Mouse (Mus musculus): ENCODE data around the gene Rbm26. TPM values are rescaled to one million over a fixed set of nuclear protein-coding genes. Genes with fewer than 3 reads are reported as not detected.
A peak's percentile ranks its signal among the peaks of the same experiment; 100 is the strongest.

Gene Rbm26
- total and polyA plus RNA-seq, 2 experiments from 2014 or later, result 33.6 to 40.8 TPM

DNA sequence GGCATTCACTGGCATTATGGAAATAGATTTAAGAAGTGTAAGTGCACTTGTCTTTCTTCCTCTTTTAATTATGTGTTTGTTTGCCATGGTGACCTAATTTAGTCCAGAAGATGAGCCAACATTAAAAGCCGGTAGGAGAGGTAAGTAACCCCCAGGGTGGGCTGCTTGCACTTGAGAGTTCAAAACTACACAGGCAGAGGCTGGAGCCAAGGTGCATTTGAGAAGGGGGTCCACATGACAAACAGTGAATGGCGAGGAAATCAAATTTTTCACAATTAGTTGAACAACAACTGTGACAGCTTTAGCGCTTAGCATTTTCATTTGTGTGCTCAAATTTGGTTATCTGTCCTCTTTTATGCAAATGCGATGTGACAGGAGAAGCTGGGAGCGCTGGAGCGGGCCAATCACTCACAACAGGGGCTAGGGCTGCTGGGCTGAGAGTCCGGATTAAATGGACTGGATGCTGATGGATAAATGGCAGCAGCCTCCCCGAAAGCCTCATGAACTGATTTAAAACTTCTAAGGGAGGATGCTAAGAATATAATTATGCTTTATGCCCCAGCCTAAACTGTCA lies 92.3 kb downstream of the Rbm26 start:
- no peak for TF ChIP-seq CTCF (IDR thresholded peaks at IDR 0.05)
- no peak overlapping the region for H3K4me2 ChIP-seq (ENCODE audit: low read depth, low read length, poor library complexity, severe bottlenecking)
- WGBS, result 20% methylated on average over 8 of the region's 8 CpGs
- no peaks in the 10 kb centered on the region for H3K9me3 ChIP-seq (ENCODE audit: low read length)
- H3K4me3 ChIP-seq (ENCODE audit: low read depth, low read length), result no peak overlapping the region
- no peaks in the 10 kb centered on the region for H3K4me1 ChIP-seq (ENCODE audit: insufficient read depth, low read length)
- no peaks in the 10 kb centered on the region for H3K27me3 ChIP-seq (ENCODE audit: insufficient read depth, low read length)
- ATAC-seq (ENCODE audit: low FRiP score), result no peak
- H3K27ac ChIP-seq (ENCODE audit: low read depth, low read length), result no peak overlapping the region
- H3K9ac ChIP-seq (replicated peaks; ENCODE audit: low read length, poor library complexity, severe bottlenecking), result no peak overlapping the region
- peak; percentile 73 for DNase-seq (ENCODE audit: low spot score)
- no peaks in the 10 kb centered on the region for H3K36me3 ChIP-seq (ENCODE audit: insufficient read depth, low read length)

DNA sequence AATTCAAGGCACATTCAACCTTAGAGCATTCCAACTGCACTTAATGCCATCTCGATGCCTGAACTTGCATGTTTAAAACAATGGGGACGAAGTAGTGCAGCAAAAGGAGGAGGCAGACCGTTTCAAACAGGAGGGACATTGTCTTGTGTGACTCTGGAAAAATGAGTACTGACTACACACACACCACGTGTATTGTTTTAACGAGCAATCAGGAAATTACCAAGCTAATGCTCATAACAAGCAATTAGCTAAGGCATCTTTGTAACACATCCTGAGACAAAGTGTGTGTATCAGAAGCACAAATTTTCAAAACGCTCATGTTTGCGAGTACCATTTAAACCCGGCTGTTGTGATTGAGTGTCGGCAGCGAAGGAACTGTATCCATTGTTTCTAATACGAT lies 93.0 kb downstream of the Rbm26 start:
- no peaks in the 10 kb centered on the region for H3K4me1 ChIP-seq (ENCODE audit: insufficient read depth, low read length)
- DNase-seq (ENCODE audit: low spot score), result no peak
- WGBS, result 85% methylated on average over 11 of the region's 11 CpGs
- no peak overlapping the region for H3K4me2 ChIP-seq (ENCODE audit: low read depth, low read length, poor library complexity, severe bottlenecking)
- no peak for ATAC-seq (ENCODE audit: low FRiP score)
- H3K9ac ChIP-seq (replicated peaks; ENCODE audit: low read length, poor library complexity, severe bottlenecking), result no peak overlapping the region
- H3K27ac ChIP-seq (ENCODE audit: low read depth, low read length), result no peak overlapping the region
- no peaks in the 10 kb centered on the region for H3K27me3 ChIP-seq (ENCODE audit: insufficient read depth, low read length)
- H3K9me3 ChIP-seq (ENCODE audit: low read length), result no peaks in the 10 kb centered on the region
- no peak overlapping the region for H3K4me3 ChIP-seq (ENCODE audit: low read depth, low read length)
- TF ChIP-seq CTCF (IDR thresholded peaks at IDR 0.05), result no peak
- no peaks in the 10 kb centered on the region for H3K36me3 ChIP-seq (ENCODE audit: insufficient read depth, low read length)

DNA sequence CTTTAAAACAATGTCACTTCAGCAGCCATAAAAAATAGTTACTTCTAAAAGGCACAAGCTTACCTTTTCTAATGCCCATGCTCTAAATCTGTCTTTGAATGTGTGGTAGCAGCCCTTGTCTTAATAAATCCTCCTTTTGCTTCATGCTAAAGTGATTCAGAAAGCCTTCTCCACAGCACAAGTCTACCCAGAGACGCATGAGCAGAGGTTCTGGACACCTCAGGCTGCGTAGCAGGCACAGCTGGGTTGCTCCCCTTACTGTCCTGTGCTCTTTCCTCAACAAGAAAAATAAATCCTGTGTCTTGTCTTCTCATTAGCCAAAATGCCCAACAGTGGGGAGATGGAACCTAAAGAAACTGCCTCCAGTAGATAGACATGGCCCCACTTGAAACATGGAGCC lies 102.4 kb downstream of the Rbm26 start:
- ATAC-seq (ENCODE audit: low FRiP score) (no peak), DNase-seq (ENCODE audit: low spot score) (no peak)
- H3K9me3 ChIP-seq (ENCODE audit: low read length), result no peaks in the 10 kb centered on the region
- H3K9ac ChIP-seq (replicated peaks; ENCODE audit: low read length, poor library complexity, severe bottlenecking), result no peak overlapping the region
- no peak overlapping the region for H3K4me3 ChIP-seq (ENCODE audit: low read depth, low read length)
- no peak overlapping the region for H3K4me2 ChIP-seq (ENCODE audit: low read depth, low read length, poor library complexity, severe bottlenecking)
- no peaks in the 10 kb centered on the region for H3K36me3 ChIP-seq (ENCODE audit: insufficient read depth, low read length)
- H3K27ac ChIP-seq (ENCODE audit: low read depth, low read length), result no peak overlapping the region
- no peak for TF ChIP-seq CTCF (IDR thresholded peaks at IDR 0.05)
- no peaks in the 10 kb centered on the region for H3K27me3 ChIP-seq (ENCODE audit: insufficient read depth, low read length)
- 94% methylated on average over 2 of the region's 2 CpGs for WGBS
- H3K4me1 ChIP-seq (ENCODE audit: insufficient read depth, low read length), result no peaks in the 10 kb centered on the region

DNA sequence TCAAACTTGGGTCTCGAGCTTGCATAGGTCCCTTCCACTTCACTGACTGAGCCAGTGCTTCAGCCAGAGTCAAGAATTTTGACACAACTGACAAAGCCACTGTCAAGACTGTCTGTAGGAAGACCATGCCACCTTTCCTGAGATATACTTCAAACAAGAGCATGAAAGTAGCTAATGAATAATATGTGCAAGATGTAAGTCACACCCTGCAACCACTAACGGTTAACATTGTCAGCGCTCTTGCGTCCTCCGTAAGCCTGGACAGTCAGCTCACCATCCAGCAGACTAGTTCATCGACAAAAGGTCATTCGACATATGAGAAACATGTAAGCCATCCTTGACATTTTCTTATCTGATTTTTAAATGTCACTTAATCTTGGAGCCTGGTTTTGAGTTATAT lies 102.8 kb downstream of the Rbm26 start:
- no peak for ATAC-seq (ENCODE audit: low FRiP score)
- Histone ChIP-seq H3K4me2 (ENCODE audit: low read depth, low read length, poor library complexity, severe bottlenecking) (no peak overlapping the region), H3K4me3 (ENCODE audit: low read depth, low read length) (no peak overlapping the region), H3K36me3 (ENCODE audit: insufficient read depth, low read length) (no peaks in the 10 kb centered on the region), H3K27ac (ENCODE audit: low read depth, low read length) (no peak overlapping the region), H3K9ac (replicated peaks; ENCODE audit: low read length, poor library complexity, severe bottlenecking) (no peak overlapping the region), H3K9me3 (ENCODE audit: low read length) (no peaks in the 10 kb centered on the region), H3K4me1 (ENCODE audit: insufficient read depth, low read length) (no peaks in the 10 kb centered on the region), H3K27me3 (ENCODE audit: insufficient read depth, low read length) (no peaks in the 10 kb centered on the region)
- 91% methylated on average over 7 of the region's 7 CpGs for WGBS
- TF ChIP-seq CTCF (IDR thresholded peaks at IDR 0.05), result no peak
- DNase-seq (ENCODE audit: low spot score), result no peak

DNA sequence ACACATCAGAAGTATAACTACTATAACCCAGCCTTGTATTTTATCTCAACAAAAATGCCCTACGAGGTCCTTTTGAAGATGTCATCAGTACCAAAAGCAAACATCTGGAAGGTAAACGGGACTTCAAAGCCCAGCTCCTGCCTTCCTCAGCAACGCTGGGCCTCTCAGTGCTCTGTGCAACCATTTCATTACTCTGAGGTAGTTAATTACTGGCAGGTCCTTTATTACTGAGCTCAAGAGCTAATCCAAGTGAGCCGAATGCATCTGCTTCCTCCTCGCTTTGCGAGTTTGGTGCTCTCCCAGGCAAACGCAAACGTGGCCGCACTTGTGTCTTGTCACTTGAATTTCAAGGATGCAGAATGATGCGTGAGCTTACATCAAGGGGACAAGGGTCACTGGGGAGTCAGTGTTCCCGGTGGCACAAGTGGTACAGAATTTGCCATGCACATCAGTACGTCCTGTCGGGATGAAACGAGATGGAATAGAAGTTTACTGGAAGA lies 106.1 kb downstream of the Rbm26 start:
- Histone ChIP-seq H3K27ac (ENCODE audit: low read depth, low read length) (no peak overlapping the region), H3K36me3 (ENCODE audit: insufficient read depth, low read length) (no peaks in the 10 kb centered on the region), H3K4me3 (ENCODE audit: low read depth, low read length) (no peak overlapping the region), H3K4me1 (ENCODE audit: insufficient read depth, low read length) (no peaks in the 10 kb centered on the region), H3K4me2 (ENCODE audit: low read depth, low read length, poor library complexity, severe bottlenecking) (no peak overlapping the region), H3K27me3 (ENCODE audit: insufficient read depth, low read length) (no peaks in the 10 kb centered on the region), H3K9me3 (ENCODE audit: low read length) (no peaks in the 10 kb centered on the region), H3K9ac (replicated peaks; ENCODE audit: low read length, poor library complexity, severe bottlenecking) (no peak overlapping the region)
- ATAC-seq (ENCODE audit: low FRiP score), result no peak
- no peak for TF ChIP-seq CTCF (IDR thresholded peaks at IDR 0.05)
- DNase-seq (ENCODE audit: low spot score), result peak; percentile 3
- 37% methylated on average over 14 of the region's 14 CpGs for WGBS

DNA sequence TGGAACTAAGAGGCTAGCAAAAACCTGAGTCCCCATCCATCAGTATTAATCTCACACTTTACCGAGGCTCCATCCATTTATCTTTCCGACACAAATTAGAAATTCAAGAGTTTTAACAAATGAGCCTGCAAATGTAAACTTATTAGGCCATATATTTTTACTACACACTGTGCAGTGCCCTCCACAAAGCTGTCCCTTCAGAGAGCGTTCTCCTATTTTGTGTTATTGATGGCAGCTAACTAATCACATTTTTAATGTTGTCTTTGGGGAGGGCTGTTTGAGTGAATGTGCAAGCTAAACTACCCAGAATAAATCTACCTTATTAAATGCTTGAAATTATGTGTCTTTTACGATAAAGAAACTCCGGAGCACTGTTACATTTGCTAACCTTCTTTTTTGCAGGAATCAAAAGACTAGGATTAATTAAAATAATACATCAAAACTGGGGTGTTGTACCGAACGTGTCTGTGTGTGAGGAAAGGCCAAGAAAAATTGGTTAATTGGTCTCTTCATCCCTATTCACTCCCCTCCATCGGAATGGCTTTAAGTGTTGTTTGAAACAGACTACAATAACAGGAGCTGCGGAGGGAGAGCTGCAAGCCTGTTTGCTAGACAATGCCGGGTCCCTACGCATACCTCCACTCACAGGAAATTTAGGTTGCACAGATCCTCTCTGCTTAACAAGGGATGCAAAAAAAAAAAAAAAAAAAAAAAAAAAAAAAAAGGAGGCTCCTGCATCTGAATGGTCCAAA lies 106.7 kb downstream of the Rbm26 start:
- Histone ChIP-seq H3K27me3 (ENCODE audit: insufficient read depth, low read length) (no peaks in the 10 kb centered on the region), H3K4me3 (ENCODE audit: low read depth, low read length) (no peak overlapping the region), H3K27ac (ENCODE audit: low read depth, low read length) (no peak overlapping the region), H3K36me3 (ENCODE audit: insufficient read depth, low read length) (no peaks in the 10 kb centered on the region), H3K9me3 (ENCODE audit: low read length) (no peaks in the 10 kb centered on the region), H3K9ac (replicated peaks; ENCODE audit: low read length, poor library complexity, severe bottlenecking) (no peak overlapping the region), H3K4me1 (ENCODE audit: insufficient read depth, low read length) (no peaks in the 10 kb centered on the region), H3K4me2 (ENCODE audit: low read depth, low read length, poor library complexity, severe bottlenecking) (no peak overlapping the region)
- DNase-seq (ENCODE audit: low spot score) (no peak), ATAC-seq (ENCODE audit: low FRiP score) (no peak)
- no peak for TF ChIP-seq CTCF (IDR thresholded peaks at IDR 0.05)
- WGBS, result 62% methylated on average over 11 of the region's 11 CpGs
